Mouse (Mus musculus): ENCODE measurements around the gene Nmnat2.

The Nmnat2 gene

DNA sequence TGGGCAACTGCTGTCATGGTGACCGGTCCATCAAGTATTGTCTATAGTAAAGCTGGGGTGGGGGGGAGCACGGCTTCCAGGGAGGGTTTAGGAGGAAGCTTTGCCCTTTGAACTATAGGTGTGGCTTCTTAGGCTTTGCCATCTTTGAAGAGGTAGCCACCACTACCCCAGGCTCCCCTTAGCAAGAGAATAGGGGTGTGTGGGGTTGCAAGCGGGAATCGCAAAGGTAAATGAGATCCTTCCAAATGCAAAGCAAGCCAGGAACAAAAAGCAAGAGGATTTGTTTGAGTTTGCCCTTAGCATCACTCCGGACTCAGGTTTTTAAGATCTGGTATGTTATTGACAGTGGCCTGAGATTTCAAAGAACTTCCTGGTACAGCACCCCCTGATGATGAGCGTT is 140.5 kb downstream of the Nmnat2 start:
- no peak for DNase-seq

DNA sequence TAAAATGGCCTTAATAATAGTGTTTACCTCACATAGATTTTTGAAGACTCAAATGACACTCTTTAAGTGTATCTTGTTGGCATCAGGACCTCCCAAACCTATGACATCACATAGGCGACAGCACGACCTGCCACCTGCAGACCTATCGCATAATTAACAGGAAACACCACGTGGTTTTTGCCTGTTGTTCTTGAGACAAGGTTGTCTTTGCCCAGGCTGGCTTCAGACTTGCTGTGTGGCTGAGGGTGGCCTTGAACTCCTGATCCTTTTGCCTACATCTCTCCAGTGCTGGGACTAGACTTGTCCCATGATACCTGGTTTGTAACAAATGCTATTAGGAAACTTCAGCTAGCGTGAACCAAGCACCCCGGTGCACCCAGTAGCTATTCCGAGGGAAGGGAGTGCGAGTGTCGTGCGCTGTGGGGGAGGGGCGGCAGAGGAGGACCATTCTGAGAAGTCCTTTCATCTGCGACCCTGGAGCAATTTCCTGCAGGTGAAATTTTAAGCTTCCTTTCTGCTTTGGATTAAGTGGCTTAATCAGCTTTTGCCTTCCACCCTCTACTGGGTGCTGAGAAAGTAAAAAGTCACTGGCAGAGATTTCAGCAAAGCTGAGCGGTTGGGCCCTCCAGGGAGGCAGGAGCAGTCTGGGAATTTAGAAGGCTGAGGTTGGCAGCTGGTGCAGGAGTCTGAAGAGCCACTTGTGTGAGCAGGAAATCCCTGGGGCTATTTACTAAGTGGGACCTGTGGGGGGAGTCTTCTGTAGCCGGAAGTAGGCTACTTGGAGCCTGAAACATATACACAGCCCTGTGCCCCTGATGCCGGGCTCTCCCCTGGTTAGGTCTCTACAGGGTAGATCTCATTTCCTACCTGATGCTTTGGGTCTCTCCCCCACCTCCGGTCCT is 141.3 kb downstream of the Nmnat2 start:
- peak; percentile 43 for DNase-seq

DNA sequence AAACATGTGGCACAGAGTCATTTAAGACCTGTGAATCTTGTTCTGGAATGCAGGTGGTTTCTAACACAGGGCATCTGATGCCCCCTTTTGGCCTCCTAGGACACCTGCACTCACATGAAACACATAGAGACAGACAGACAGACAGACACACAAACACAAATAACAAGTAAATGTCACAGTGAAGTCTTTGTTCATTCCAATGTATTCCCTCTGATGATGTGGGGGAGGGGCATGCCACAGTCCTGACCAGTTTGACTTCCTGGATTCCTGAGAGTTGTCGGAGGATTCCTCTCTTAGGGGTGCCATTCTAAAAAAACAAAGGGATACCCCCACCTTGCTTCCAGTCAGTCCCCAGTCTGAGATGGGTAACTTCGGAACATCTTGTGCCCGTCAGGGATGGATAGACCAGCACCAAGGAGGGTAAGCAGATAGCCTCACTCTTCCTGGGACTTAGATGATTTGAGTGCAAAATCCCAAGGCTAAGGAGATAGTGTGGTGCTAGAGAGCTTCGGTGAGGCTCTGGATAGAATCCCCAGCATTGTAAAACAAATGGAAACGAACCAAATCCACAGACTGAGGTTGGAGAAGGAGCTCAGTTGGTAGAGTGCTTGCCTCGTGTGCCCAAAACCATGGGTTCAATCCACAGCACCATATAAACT is 142.4 kb downstream of the Nmnat2 start:
- no peak for DNase-seq

- no peak for DNase-seq
Measured at GRCm38 (mm10) chr1:153098586-153098985, 143.8 kb downstream of the Nmnat2 start.

DNA sequence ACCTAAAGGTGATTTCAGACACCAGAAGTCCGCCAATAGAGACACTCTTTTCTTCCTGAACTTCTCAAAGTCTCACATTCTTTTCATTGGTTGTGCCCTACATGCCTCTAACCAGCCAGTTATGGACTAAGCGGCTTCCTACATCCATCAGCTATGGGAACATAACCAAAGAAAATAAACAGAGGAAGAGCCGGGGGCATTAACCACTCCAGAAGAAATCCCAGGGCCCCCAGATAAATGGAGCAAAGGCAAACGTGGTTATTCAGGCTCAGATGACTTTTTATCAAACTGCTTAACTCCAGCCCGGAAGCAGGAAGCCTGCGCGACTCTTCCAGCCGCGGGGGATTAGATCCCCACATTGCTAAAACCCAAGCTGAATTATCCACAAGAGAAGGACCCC is 146.1 kb downstream of the Nmnat2 start:
- DNase-seq, result peak; percentile 36

GRCm38 (mm10) chr1:153101327-153101880 is 146.6 kb downstream of the Nmnat2 start:
- peak; percentile 67 for DNase-seq

DNA sequence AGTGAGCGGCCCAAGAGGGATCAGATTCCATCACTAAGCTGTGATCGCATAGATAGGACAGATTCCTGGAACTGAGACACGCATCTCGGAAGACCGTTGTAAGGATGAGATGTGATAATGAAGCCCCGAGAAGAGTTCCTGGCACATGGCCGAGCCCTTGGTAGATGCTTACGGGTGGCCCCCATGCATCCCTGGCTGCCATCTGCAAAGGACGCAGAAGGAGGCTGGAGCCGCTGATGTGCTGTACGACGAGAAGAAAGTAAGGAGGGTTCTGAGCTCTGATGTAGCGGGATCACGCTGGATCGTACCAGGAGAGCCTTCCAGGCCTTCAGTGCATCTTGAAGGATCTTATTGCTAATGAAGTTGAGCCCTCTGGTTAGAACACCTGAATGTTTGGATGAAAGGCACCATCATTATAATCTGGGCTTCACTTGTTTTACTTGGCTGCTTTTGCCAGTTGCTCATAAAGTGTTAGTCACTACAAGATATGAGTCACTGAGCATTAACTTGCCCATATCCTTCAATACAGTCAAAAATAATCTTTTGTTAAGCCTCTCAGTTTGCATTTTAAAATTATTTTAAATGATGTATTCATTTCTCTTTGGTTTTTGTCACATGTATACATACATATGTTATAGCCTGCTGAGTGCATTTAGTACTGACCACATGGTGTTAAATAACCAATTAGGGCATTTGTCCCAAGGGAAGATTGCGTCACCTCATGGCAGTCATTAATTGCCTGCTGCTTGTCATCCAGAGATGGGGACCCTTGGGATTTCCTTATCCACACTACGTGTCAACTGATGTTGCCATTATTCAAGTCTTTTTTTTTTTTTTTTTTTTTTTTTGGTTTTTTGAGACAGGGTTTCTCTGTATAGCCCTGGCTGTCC is 147.7 kb downstream of the Nmnat2 start:
- DNase-seq, result no peak

GRCm38 (mm10) chr1:153103186-153103554 is 148.4 kb downstream of the Nmnat2 start:
- DNase-seq, result no peak

DNA sequence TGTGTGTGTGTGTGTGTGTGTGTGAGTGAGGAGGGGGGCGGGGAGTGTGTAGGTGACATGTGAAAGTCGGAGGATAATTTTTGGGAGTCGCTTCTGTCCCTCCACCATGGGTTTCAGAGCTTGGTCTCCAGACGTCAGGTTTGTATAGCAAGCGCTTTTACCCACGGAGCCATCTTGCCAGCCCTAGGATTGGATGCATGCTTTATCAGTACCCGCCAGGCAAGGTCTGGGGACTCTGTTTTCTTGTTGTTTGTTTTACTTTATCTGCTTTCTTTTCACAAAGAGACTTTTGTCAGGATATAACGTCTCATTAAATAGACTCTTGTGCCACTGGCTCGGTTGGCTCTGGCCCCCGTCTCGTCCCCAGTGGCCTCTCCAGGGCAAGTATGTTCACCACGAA is 150.0 kb downstream of the Nmnat2 start:
- no peak for DNase-seq

DNA sequence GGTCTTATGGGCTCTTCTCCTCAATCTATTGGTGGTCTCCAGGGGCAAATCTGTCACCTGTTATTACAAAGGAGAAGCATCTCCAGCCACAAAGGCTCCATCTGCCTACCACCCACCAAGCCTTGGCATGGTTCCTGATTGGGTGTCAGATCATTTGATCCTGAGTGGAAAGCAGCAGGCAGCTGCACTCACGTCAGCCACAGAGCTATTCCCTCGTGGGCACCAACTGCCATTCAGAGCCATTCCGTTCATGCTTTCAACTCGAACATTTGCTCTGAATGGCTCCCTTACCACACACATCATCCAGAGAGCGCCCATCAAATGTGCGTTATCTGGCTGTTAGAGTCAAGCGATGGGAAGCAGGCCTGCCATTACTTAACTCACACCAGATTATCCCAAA is 153.1 kb downstream of the Nmnat2 start:
- DNase-seq, result peak; percentile 93

- no peak for DNase-seq
Measured at GRCm38 (mm10) chr1:153109346-153109745, 154.6 kb downstream of the Nmnat2 start.

DNA sequence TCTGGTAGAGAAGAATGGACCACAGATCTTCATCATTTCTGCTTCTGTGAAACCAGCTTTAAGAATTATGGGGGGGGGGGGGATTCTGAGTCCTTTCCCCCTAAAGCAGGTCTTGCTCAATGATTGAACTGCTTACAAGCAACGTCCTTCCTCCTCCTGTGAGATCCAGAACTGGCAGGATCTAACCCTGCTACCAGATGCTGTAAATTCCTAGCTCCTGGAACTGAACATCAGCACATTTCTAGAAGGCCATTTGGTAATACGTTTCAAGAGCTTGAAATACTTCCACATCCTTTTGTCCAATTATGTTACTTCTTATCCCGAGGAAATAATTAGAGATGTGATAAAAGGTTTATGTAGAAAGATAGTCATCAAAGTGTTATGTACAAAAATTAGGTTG is 155.0 kb downstream of the Nmnat2 start:
- no peak for DNase-seq

DNA sequence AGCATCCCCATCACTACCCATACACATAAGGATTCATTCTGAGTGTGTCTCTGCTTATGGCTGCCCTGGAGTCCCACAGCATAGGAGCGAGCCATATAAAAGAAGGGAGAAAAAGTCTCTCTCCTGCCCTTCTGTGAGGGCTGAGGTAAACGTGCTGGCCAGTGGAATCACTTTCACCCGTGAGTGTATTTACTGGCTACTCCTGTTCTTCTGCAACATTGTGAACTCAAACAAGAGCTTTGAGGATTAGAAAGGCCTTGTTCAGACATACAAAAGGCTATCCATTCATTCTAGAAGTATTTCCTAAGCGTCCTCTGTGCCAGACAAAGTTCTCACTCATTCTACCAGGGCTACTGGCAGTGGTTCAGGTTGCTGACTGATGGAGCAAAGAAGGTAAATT is 156.8 kb downstream of the Nmnat2 start:
- no peak for DNase-seq

DNA sequence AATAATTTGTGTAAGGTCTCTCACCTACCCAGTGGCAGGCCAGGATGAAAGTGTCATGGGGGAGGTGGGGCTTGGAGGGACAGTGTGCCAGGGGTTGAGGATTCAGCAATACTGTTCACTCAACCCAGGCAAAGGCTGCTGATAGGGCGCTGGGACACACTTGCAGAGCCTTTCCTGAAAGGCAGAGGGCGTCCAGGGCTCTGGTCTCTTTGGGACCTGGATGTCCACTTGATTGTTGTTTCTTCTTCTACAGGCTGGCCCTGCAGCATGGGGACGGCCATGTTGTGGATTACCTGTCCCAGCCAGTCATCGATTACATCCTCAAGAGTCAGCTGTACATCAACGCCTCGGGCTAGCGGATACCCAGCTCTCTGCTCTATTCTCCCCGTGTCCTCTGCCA is 160.5 kb downstream of the Nmnat2 start:
- no peak for DNase-seq

DNA sequence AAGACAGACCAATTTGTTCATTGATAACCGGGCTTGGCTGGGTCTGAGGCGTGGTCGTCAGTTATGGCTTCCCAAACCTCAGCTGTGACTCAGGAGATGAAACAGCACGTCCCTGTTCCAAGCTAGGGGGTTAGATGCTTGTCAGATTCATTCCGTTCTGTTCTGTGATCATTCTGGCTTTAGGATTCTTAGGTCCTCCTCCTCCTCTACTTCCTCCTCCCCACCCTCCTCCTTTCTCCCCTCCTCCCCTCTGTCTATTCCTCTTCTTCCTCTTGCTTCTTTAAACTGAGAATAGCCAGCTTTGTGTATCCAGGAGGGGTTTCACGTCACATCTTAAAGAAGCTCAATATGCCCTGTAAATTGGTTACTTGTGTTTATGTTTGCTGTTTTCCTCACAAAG is 165.8 kb downstream of the Nmnat2 start:
- DNase-seq, result no peak

DNA sequence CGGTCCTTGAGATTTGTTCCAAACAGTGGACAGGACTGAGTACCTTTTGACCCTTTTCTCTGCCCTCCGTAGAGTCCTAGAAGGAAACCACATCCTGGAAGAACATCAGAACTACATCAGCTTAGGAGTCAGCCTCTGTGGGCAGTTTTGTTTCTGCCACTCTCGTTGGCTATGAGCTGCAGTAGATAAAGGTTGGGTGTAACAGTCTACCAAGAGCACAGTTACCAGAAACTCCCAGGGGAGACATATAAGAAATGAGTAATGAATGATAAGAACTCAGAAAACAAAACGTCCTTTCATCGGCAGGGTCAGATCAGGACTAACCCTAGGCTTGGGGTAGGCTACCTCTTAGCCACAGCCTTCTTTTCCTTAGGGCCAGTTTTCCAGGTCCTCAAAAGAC is 166.5 kb downstream of the Nmnat2 start:
- no peak for DNase-seq

- DNase-seq, result no peak
Measured at GRCm38 (mm10) chr1:153122764-153123163, 168.0 kb downstream of the Nmnat2 start.

GRCm38 (mm10) chr1:153124502-153124901 is 169.7 kb downstream of the Nmnat2 start:
- DNase-seq, result no peak

DNA sequence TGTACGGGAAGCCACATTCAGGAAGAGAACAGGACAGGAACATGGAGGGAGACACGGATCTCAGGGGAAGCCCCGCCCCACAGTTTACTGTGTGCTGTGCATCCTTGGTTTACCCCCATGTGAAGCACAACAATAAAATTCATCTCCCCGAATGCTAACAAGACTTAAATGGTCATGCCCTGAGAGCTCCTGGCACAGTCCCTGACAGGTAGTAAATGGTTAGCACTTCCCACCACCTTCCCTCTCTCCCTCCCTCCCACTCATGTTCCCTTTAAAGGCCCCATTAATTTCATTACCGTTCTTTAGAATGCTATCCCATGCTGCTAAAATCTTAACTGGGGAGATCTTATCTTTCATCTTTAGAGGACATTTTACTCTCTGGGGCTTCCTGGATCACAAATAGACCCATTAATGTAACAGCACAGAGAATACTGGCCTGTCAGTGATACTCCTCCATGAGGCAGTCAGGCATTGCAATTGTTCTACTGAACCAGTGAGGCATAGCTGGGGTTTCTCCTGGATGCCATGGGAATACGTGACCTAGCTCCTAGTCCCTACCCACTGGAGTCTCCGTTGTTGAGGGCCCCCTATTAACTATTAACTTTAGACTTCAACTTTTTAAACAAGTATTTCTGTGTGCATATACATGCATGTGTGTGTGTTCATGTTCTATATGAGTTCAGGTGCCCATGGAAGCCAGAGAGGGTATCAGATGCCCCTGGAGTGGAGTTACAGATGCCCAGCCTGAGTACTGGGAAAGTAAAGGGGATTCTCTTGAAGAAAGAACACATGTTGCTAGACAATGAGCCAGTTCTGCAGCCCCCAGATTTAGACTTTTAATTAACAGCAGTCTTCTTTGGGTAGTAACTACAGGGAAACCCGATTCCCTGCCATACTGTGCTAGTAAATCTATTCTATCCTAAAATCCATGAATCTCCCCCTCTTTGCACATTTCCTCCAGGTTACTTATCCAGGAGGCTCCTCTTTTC is 170.8 kb downstream of the Nmnat2 start:
- DNase-seq, result no peak

DNA sequence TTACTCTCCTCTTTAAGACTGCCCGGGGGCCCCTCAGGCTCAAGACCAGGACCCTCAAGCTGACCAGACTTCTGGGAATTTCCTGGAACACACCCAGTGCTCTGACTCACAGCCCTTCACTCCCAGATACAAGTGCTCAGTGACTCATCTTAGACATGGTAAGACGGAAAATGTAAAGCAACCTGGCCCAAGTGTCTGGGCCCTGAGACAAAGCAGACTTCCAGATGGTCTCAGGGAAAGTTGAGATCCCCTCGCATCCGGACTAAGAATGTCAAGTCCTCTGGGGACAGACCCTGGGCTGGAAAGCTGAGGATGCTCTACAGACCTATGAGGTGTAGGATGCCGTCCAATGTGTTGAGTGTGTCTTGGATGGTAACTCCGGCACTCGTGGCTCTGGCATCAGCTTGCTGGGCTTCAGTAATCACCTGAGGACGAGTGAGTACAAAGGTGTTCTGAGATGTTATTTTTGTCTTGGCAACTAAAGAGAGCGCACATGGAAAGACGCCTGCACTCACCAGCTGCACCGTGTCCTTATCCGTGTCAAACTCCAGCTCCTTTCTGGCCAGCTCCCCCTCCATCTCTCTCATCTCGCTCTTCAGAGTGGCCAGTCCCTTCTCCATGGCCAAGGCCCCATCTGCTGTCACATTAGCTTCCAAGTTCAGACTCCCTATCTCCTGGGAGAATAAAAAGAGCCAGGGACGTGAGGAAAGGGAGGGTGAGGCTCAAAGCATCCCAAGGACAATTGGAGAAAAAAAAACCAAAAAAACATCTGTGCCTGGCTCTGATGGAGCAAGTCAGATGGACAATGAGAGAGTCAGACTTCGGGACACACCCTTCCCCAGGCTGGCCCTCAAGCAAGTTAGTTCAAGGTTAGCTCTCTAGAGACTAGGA is 171.9 kb downstream of the Nmnat2 start:
- no peak for DNase-seq

GRCm38 (mm10) chr1:153127622-153128021 is 172.8 kb downstream of the Nmnat2 start:
- no peak for DNase-seq

Data from retina, postnatal 1 day (tissue).